Mouse (Mus musculus) liver, postnatal 0 days (tissue): ENCODE measurements around the gene Vmn2r63.
"Not testable (repeated sequence)": the region's sequence is repeated elsewhere in the genome, so short reads cannot be mapped to it uniquely, and the experiment has no call there.

ENCODE experiments used
- CTCF ChIP-seq: sonication (generic); IDR thresholded peaks from 2 replicates; pipeline ENCODE4 v1.5.1; 2016; ENCODE audit warnings: antibody characterized with exemption, low read depth
- EP300 ChIP-seq: IDR thresholded peaks from 2 replicates; pipeline ENCODE4 v1.6.1; 2016; ENCODE audit warnings: antibody characterized with exemption, low read depth, mild to moderate bottlenecking

GRCm38 (mm10) chr7:42898067-42898466 lies 35.6 kb downstream of the Vmn2r63 start:
- TF ChIP-seq EP300, CTCF: not testable (repeated sequence)
